ENCODE assay signal across 8 mouse cellular contexts in genomic region chr13:44673967-44674357, GRCm38 (mm10). TPM values are rescaled to one million over a fixed set of nuclear protein-coding genes. Genes with fewer than 3 reads are reported as not detected.
DNase-seq lines count a peak whose midpoint lies in the region; ATAC-seq and TF ChIP-seq lines count a peak whose summit lies in the region.

No protein-coding gene starts in this region.

- peaks cover 3% of the 10 kb centered on the region for H3K4me1 ChIP-seq in lung, embryonic 16.5 days (replicated peaks; ENCODE audit: control insufficient read depth, insufficient read depth, low read length)
- peaks cover 15% of the 10 kb centered on the region for H3K4me1 ChIP-seq in embryonic facial prominence, embryonic 10.5 days
- H3K4me1 ChIP-seq in intestine, postnatal 0 days (replicated peaks; ENCODE audit: control insufficient read depth, insufficient read depth, low read length): no peaks in the 10 kb centered on the region

- ATAC-seq in lung, embryonic 16.5 days (ENCODE audit: low read depth): no peak
- ATAC-seq in intestine, postnatal 0 days: no peak

- peak overlapping the region; percentile 42 for H3K4me2 ChIP-seq in lung, embryonic 16.5 days (ENCODE audit: low read depth, low read length)
- peak overlapping the region; percentile 59 for H3K4me2 ChIP-seq in intestine, postnatal 0 days (replicated peaks; ENCODE audit: low read depth)

- H3K4me3 ChIP-seq in lung, embryonic 16.5 days (ENCODE audit: low read length): peak overlapping the region; percentile 18; the same call in 1 of the 2 replicates
- peak overlapping the region; percentile 43 for H3K4me3 ChIP-seq in embryonic facial prominence, embryonic 10.5 days
- 0 out of 2 replicates have a peak overlapping the region, but pooled peaks have one; percentile 20 for H3K4me3 ChIP-seq in intestine, postnatal 0 days (ENCODE audit: low read depth, low read length)

- no peaks in the 10 kb centered on the region for H3K9me3 ChIP-seq in lung, embryonic 16.5 days (ENCODE audit: control insufficient read depth, low read length)
- H3K9me3 ChIP-seq in embryonic facial prominence, embryonic 10.5 days: no peaks in the 10 kb centered on the region
- peaks cover 6% of the 10 kb centered on the region; the same call in 1 of the 2 replicates for H3K9me3 ChIP-seq in intestine, postnatal 0 days (ENCODE audit: control insufficient read depth)

- H3K9ac ChIP-seq in lung, embryonic 16.5 days (ENCODE audit: low read length): no peak overlapping the region
- H3K9ac ChIP-seq in intestine, postnatal 0 days (ENCODE audit: low read depth, low read length): no peak overlapping the region

- H3K27me3 ChIP-seq in lung, embryonic 16.5 days (ENCODE audit: control insufficient read depth, insufficient read depth, low read depth, low read length): no peaks in the 10 kb centered on the region; the same call in 1 of the 2 replicates
- peaks cover 38% of the 10 kb centered on the region for H3K27me3 ChIP-seq in embryonic facial prominence, embryonic 10.5 days (replicated peaks; ENCODE audit: low read depth, poor library complexity, severe bottlenecking)
- no peaks in the 10 kb centered on the region for H3K27me3 ChIP-seq in intestine, postnatal 0 days (replicated peaks; ENCODE audit: control insufficient read depth, insufficient read depth, low read length)
- no peaks in the 10 kb centered on the region for H3K27me3 ChIP-seq in splenic B cell, adult 2 months (ENCODE audit: control insufficient read depth, insufficient read depth, low read length, poor library complexity, severe bottlenecking)

- 11% methylated on average over 12 of the region's 12 CpGs for WGBS in lung, embryonic 16.5 days
- WGBS in embryonic facial prominence, embryonic 10.5 days: 27% methylated on average over 12 of the region's 12 CpGs
- 17% methylated on average over 12 of the region's 12 CpGs for WGBS in intestine, postnatal 0 days

- DNase-seq in lung, adult 18-20 months: no peak
- no peak for DNase-seq in embryonic facial prominence, embryonic 10.5 days (ENCODE audit: low spot score)
- DNase-seq in splenic B cell, adult 2 months (ENCODE audit: low read depth, low spot score): peak; percentile 63
- no peak for DNase-seq in left cerebral cortex, adult 11 months (ENCODE audit: low spot score)
- no peak for DNase-seq in layer of hippocampus, adult 9-11 months
- DNase-seq in ovary, postnatal 36 days (ENCODE audit: low spot score): no peak

- no peaks in the 10 kb centered on the region for H3K36me3 ChIP-seq in lung, embryonic 16.5 days (ENCODE audit: control insufficient read depth, insufficient read depth, low read length)
- no peaks in the 10 kb centered on the region for H3K36me3 ChIP-seq in embryonic facial prominence, embryonic 10.5 days (replicated peaks)
- H3K36me3 ChIP-seq in intestine, postnatal 0 days (ENCODE audit: control insufficient read depth, insufficient read depth): no peaks in the 10 kb centered on the region
- no peaks in the 10 kb centered on the region for H3K36me3 ChIP-seq in splenic B cell, adult 2 months (ENCODE audit: control insufficient read depth, insufficient read depth, low read length, poor library complexity, severe bottlenecking)

- H3K27ac ChIP-seq in lung, embryonic 16.5 days (ENCODE audit: low read length): no peak overlapping the region
- H3K27ac ChIP-seq in embryonic facial prominence, embryonic 10.5 days (replicated peaks): no peak overlapping the region
- no peak overlapping the region for H3K27ac ChIP-seq in intestine, postnatal 0 days (ENCODE audit: low read depth, low read length)

- no peak for TF ChIP-seq CTCF in intestine, postnatal 0 days (IDR thresholded peaks at IDR 0.05; ENCODE audit: low read depth)

RNA-seq across cellular contexts. Expression of gene Jarid2, which starts 55.3 kb away (rescaled TPM):
- polyA plus RNA-seq in lung, embryonic 16.5 days (2015; fragmentation: Nextera tagmentation; extraction: Ambion mirVana): 25.4 and 27.0 TPM in 2 replicates
- polyA plus RNA-seq in embryonic facial prominence, embryonic 10.5 days (2016; fragmentation: Nextera tagmentation; extraction: Ambion mirVana): 54.9 and 59.4 TPM in 2 replicates
- polyA plus RNA-seq in intestine, postnatal 0 days (2015; fragmentation: Nextera tagmentation; extraction: Ambion mirVana): 6.6 and 6.8 TPM in 2 replicates
